7 mouse cellular contexts compared by ENCODE assay signal in the genomic region with DNA sequence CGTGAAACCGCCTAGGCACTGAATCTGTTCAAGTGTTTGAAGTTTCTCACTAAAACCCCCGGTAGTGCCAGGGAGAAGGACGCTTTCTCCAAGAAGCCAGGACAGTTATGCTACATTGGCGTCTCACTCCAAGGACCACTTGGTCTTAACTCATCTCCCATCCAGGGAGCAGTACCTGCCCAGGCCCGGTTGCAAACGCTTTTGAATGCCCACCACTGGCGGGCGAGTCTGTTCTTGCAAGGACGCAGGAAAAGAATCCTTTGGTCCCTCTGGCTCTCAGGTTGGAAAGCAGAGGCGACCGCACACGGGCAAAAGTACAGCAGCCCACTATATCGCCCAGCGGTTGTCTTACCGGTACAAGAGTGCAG. TPM values are rescaled to one million over a fixed set of nuclear protein-coding genes. Genes with fewer than 3 reads are reported as not detected.
DNase-seq lines count a peak whose midpoint lies in the region; ATAC-seq lines count a peak whose summit lies in the region.

No protein-coding gene starts in this region.

- no peak overlapping the region for H3K9ac ChIP-seq in lung, embryonic 16.5 days (ENCODE audit: low read length)
- no peak overlapping the region for H3K9ac ChIP-seq in forebrain, embryonic 15.5 days (replicated peaks)
- H3K9ac ChIP-seq in limb, embryonic 12.5 days (replicated peaks): peak overlapping the region; percentile 51; the same call in 1 of the 2 replicates
- no peak overlapping the region for H3K9ac ChIP-seq in stomach, embryonic 15.5 days

- no peak for DNase-seq in lung, adult 18-20 months
- DNase-seq in right cerebral cortex, adult 2 months (ENCODE audit: low spot score in 2 of 2): no peak
- no peak for DNase-seq in cerebellum, postnatal 25 days

- H3K9me3 ChIP-seq in lung, embryonic 16.5 days (ENCODE audit: control insufficient read depth, low read length): no peaks in the 10 kb centered on the region
- H3K9me3 ChIP-seq in forebrain, embryonic 15.5 days: no peaks in the 10 kb centered on the region
- no peaks in the 10 kb centered on the region for H3K9me3 ChIP-seq in limb, embryonic 12.5 days
- no peaks in the 10 kb centered on the region for H3K9me3 ChIP-seq in stomach, embryonic 15.5 days

- peak overlapping the region; percentile 95 for H3K4me2 ChIP-seq in lung, embryonic 16.5 days (ENCODE audit: low read depth, low read length)
- peak overlapping the region; percentile 80 for H3K4me2 ChIP-seq in forebrain, embryonic 15.5 days (replicated peaks)
- H3K4me2 ChIP-seq in limb, embryonic 12.5 days: peak overlapping the region; percentile 97
- H3K4me2 ChIP-seq in stomach, embryonic 15.5 days: peak overlapping the region; percentile 93

- no peak for ATAC-seq in lung, embryonic 16.5 days (ENCODE audit: low read depth)
- ATAC-seq in forebrain, embryonic 15.5 days (replicated peaks): no peak
- no peak; the same call in 1 of the 2 replicates for ATAC-seq in limb, embryonic 12.5 days (ENCODE audit: insufficient number of reproducible peaks, insufficient read depth, low FRiP score, low TSS enrichment, low read depth)
- no peak for ATAC-seq in stomach, embryonic 15.5 days (ENCODE audit: insufficient read depth, low FRiP score, low read depth)

- peaks cover 15% of the 10 kb centered on the region for H3K4me1 ChIP-seq in lung, embryonic 16.5 days (replicated peaks; ENCODE audit: control insufficient read depth, insufficient read depth, low read length)
- H3K4me1 ChIP-seq in forebrain, embryonic 15.5 days: peaks cover 26% of the 10 kb centered on the region
- peaks cover 48% of the 10 kb centered on the region for H3K4me1 ChIP-seq in limb, embryonic 12.5 days (replicated peaks)
- peaks cover 23% of the 10 kb centered on the region for H3K4me1 ChIP-seq in stomach, embryonic 15.5 days

- H3K27ac ChIP-seq in lung, embryonic 16.5 days (ENCODE audit: low read length): no peak overlapping the region
- H3K27ac ChIP-seq in forebrain, embryonic 15.5 days (replicated peaks): no peak overlapping the region
- H3K27ac ChIP-seq in limb, embryonic 12.5 days: no peak overlapping the region
- H3K27ac ChIP-seq in stomach, embryonic 15.5 days: no peak overlapping the region

- peaks cover 75% of the 10 kb centered on the region for H3K27me3 ChIP-seq in lung, embryonic 16.5 days (ENCODE audit: control insufficient read depth, insufficient read depth, low read depth, low read length)
- peaks cover 90% of the 10 kb centered on the region for H3K27me3 ChIP-seq in forebrain, embryonic 15.5 days
- peaks cover 82% of the 10 kb centered on the region for H3K27me3 ChIP-seq in limb, embryonic 12.5 days
- H3K27me3 ChIP-seq in stomach, embryonic 15.5 days (replicated peaks): peaks cover 76% of the 10 kb centered on the region

- peak overlapping the region; percentile 60 for H3K4me3 ChIP-seq in lung, embryonic 16.5 days (ENCODE audit: low read length)
- H3K4me3 ChIP-seq in forebrain, embryonic 15.5 days: peak overlapping the region; percentile 45
- peak overlapping the region; percentile 60 for H3K4me3 ChIP-seq in limb, embryonic 12.5 days (replicated peaks)
- H3K4me3 ChIP-seq in stomach, embryonic 15.5 days (replicated peaks): peak overlapping the region; percentile 49

- no peaks in the 10 kb centered on the region for H3K36me3 ChIP-seq in lung, embryonic 16.5 days (ENCODE audit: control insufficient read depth, insufficient read depth, low read length)
- H3K36me3 ChIP-seq in forebrain, embryonic 15.5 days: no peaks in the 10 kb centered on the region
- H3K36me3 ChIP-seq in limb, embryonic 12.5 days: no peaks in the 10 kb centered on the region
- no peaks in the 10 kb centered on the region for H3K36me3 ChIP-seq in stomach, embryonic 15.5 days

- WGBS in lung, embryonic 16.5 days: 7% methylated on average over 16 of the region's 16 CpGs
- 3% methylated on average over 16 of the region's 16 CpGs for WGBS in forebrain, embryonic 15.5 days
- under 1% methylated on average over 16 of the region's 16 CpGs for WGBS in limb, embryonic 12.5 days
- 5% methylated on average over 16 of the region's 16 CpGs for WGBS in stomach, embryonic 15.5 days

RNA-seq across cellular contexts. Expression of gene Barx2, which starts 0.7 kb away (rescaled TPM):
- polyA plus RNA-seq in lung, embryonic 16.5 days (2015; fragmentation: Nextera tagmentation; extraction: Ambion mirVana): not detected in 2 replicates
- 0.15 and 0.22 TPM in 2 replicates for polyA plus RNA-seq in forebrain, embryonic 15.5 days (2015; fragmentation: Nextera tagmentation; extraction: Ambion mirVana)
- polyA plus RNA-seq in limb, embryonic 12.5 days (2016; fragmentation: Nextera tagmentation; extraction: Ambion mirVana): 1.1 and 1.2 TPM in 2 replicates
- 0.62 and 0.69 TPM in 2 replicates for polyA plus RNA-seq in stomach, embryonic 15.5 days (2015; fragmentation: Nextera tagmentation; extraction: Ambion mirVana)
